Mouse (Mus musculus) lung, postnatal 0 days (tissue): Measurements from ENCODE around the gene Map4k2. TPM values are rescaled to one million over a fixed set of nuclear protein-coding genes. Genes with fewer than 3 reads are reported as not detected.
A peak's percentile ranks its signal among the peaks of the same experiment; 100 is the strongest.

ENCODE experiments used
- ATAC-seq: fragments of 200-750 bp; cut with Nextera tagmentation; 2 replicates; pipeline ENCODE4 v1.8.0; 2017; ENCODE audit warnings: moderate library complexity
- DNase-seq: peaks from one replicate; pipeline ENCODE4 v3.0.0-alpha.2; 2016; ENCODE audit warnings: low spot score
- H3K27ac ChIP-seq: fragments of 300-500 bp; sonication (generic); 2 replicates; pipeline ENCODE4 v1.5.1; 2014; ENCODE audit warnings: antibody characterized with exemption, mild to moderate bottlenecking, low read length, mixed read lengths
- H3K27me3 ChIP-seq: fragments of 300-500 bp; sonication (generic); replicated peaks from 2 replicates; pipeline ENCODE4 v1.6.1; 2014; ENCODE audit warnings: low read length, mixed read lengths; ENCODE audit not compliant: insufficient read depth
- H3K36me3 ChIP-seq: fragments of 300-500 bp; sonication (generic); 2 replicates; pipeline ENCODE4 v1.6.1; 2014; ENCODE audit warnings: low read length, mixed read lengths; ENCODE audit not compliant: insufficient read depth
- H3K4me1 ChIP-seq: fragments of 300-500 bp; sonication (generic); 2 replicates; pipeline ENCODE4 v1.6.1; 2014; ENCODE audit warnings: antibody characterized with exemption, low read depth, low read length, mixed read lengths; ENCODE audit not compliant: insufficient read depth
- H3K4me2 ChIP-seq: fragments of 300-500 bp; sonication (generic); replicated peaks from 2 replicates; pipeline ENCODE4 v1.6.1; 2014; ENCODE audit warnings: low read depth, mild to moderate bottlenecking, low read length, moderate library complexity, mixed read lengths
- H3K4me3 ChIP-seq: fragments of 300-500 bp; sonication (generic); 2 replicates; pipeline ENCODE4 v1.5.1; 2014; ENCODE audit warnings: low read depth, low read length
- H3K9ac ChIP-seq: fragments of 300-500 bp; sonication (generic); replicated peaks from 2 replicates; pipeline ENCODE4 v1.6.1; 2014; ENCODE audit warnings: low read depth, mild to moderate bottlenecking
- H3K9me3 ChIP-seq: fragments of 300-500 bp; sonication (generic); 2 replicates; pipeline ENCODE4 v1.6.1; 2016; ENCODE audit warnings: low read length, mixed read lengths
- CTCF ChIP-seq: IDR thresholded peaks from 2 replicates; pipeline ENCODE4 v1.5.1; 2016; ENCODE audit warnings: antibody characterized with exemption, mild to moderate bottlenecking
- EP300 ChIP-seq: IDR thresholded peaks from 2 replicates; pipeline ENCODE4 v1.6.1; 2016; ENCODE audit warnings: antibody characterized with exemption, mild to moderate bottlenecking, control low read depth
- WGBS: fragments of 180-500 bp; shearing (Covaris S2); extraction: QIAGEN DNeasy Blood & Tissue Kit; methylation state at CpG from one replicate; pipeline ENCODE4 v1.1.7; 2014; 5-methylcytosine and 5-hydroxymethylcytosine counted together
- polyA plus RNA-seq: library from polyadenylated mRNA; unstranded; fragments of >200 nt; fragmentation: Nextera tagmentation; extraction: Ambion mirVana; gene quantifications from 2 replicates; pipeline ENCODE4 v1.2.1, GENCODE M21; 2015

The Map4k2 gene
- polyA plus RNA-seq, 1 experiment from 2014 or later, result 22.5 TPM

- TF ChIP-seq EP300 (no peak), CTCF (no peak)
- WGBS, result 74% methylated on average over 10 of the region's 10 CpGs
- H3K27ac ChIP-seq, result no peak overlapping the region
- no peaks in the 10 kb centered on the region for H3K27me3 ChIP-seq
- peaks cover 21% of the 10 kb centered on the region; the same call in 1 of the 2 replicates for H3K36me3 ChIP-seq
- H3K4me1 ChIP-seq, result no peaks in the 10 kb centered on the region; the same call in 1 of the 2 replicates
- H3K9me3 ChIP-seq, result no peaks in the 10 kb centered on the region
- ATAC-seq, result no peak
- H3K4me2 ChIP-seq, result no peak overlapping the region
- DNase-seq, result no peak
- H3K4me3 ChIP-seq, result no peak overlapping the region
- no peak overlapping the region for H3K9ac ChIP-seq
Measured at GRCm38 (mm10) chr19:6346661-6347060, 5.7 kb downstream of the Map4k2 start.

GRCm38 (mm10) chr19:6347615-6348014 is 6.7 kb downstream of the Map4k2 start:
- DNase-seq (no peak), ATAC-seq (no peak)
- no peak for TF ChIP-seq EP300
- TF ChIP-seq CTCF, result no peak
- peaks cover 21% of the 10 kb centered on the region; the same call in 1 of the 2 replicates for H3K36me3 ChIP-seq
- no peaks in the 10 kb centered on the region for H3K9me3 ChIP-seq
- no peak overlapping the region for H3K4me3 ChIP-seq
- H3K27ac ChIP-seq, result no peak overlapping the region
- H3K4me1 ChIP-seq, result no peaks in the 10 kb centered on the region; the same call in 1 of the 2 replicates
- no peaks in the 10 kb centered on the region for H3K27me3 ChIP-seq
- H3K4me2 ChIP-seq, result no peak overlapping the region
- no peak overlapping the region for H3K9ac ChIP-seq
- 97% methylated on average over 4 of the region's 4 CpGs for WGBS

- Histone ChIP-seq H3K4me2 (no peak overlapping the region), H3K27me3 (no peaks in the 10 kb centered on the region), H3K27ac (no peak overlapping the region), H3K9me3 (no peaks in the 10 kb centered on the region), H3K36me3 (peaks cover 21% of the 10 kb centered on the region; the same call in 1 of the 2 replicates), H3K4me1 (no peaks in the 10 kb centered on the region; the same call in 1 of the 2 replicates), H3K9ac (no peak overlapping the region), H3K4me3 (no peak overlapping the region)
- ATAC-seq, result no peak
- WGBS, result 53% methylated on average over 9 of the region's 9 CpGs
- TF ChIP-seq CTCF, result no peak
- no peak for TF ChIP-seq EP300
- no peak for DNase-seq
Measured at GRCm38 (mm10) chr19:6348717-6349116, 7.8 kb downstream of the Map4k2 start.

- Histone ChIP-seq H3K4me3 (no peak overlapping the region), H3K36me3 (peaks cover 21% of the 10 kb centered on the region; the same call in 1 of the 2 replicates), H3K4me1 (no peaks in the 10 kb centered on the region; the same call in 1 of the 2 replicates), H3K9me3 (no peaks in the 10 kb centered on the region), H3K4me2 (no peak overlapping the region), H3K27ac (no peak overlapping the region), H3K27me3 (no peaks in the 10 kb centered on the region), H3K9ac (no peak overlapping the region)
- DNase-seq (no peak), ATAC-seq (peak; percentile 34; the same call in 1 of the 2 replicates)
- TF ChIP-seq EP300 (no peak), CTCF (no peak)
- 30% methylated on average over 14 of the region's 14 CpGs for WGBS
Measured at GRCm38 (mm10) chr19:6349215-6349983, 8.5 kb downstream of the Map4k2 start.

GRCm38 (mm10) chr19:6351431-6352106 is 10.6 kb downstream of the Map4k2 start:
- Histone ChIP-seq H3K27ac (no peak overlapping the region), H3K27me3 (no peaks in the 10 kb centered on the region), H3K4me1 (no peaks in the 10 kb centered on the region; the same call in 1 of the 2 replicates), H3K9ac (no peak overlapping the region), H3K4me3 (no peak overlapping the region), H3K36me3 (0 out of 2 replicates have a peak, but pooled peaks cover 6% of the 10 kb centered on the region), H3K4me2 (no peak overlapping the region), H3K9me3 (no peaks in the 10 kb centered on the region)
- no peak for ATAC-seq
- WGBS, result 66% methylated on average over 14 of the region's 14 CpGs
- TF ChIP-seq EP300 (no peak), CTCF (no peak)
- no peak for DNase-seq

GRCm38 (mm10) chr19:6352107-6352505 is 11.2 kb downstream of the Map4k2 start:
- TF ChIP-seq EP300, result no peak
- TF ChIP-seq CTCF, result no peak
- ATAC-seq, result no peak
- H3K4me3 ChIP-seq, result no peak overlapping the region
- H3K4me2 ChIP-seq, result no peak overlapping the region
- no peak overlapping the region for H3K9ac ChIP-seq
- H3K4me1 ChIP-seq, result no peaks in the 10 kb centered on the region; the same call in 1 of the 2 replicates
- no peaks in the 10 kb centered on the region for H3K27me3 ChIP-seq
- H3K9me3 ChIP-seq, result no peaks in the 10 kb centered on the region
- H3K36me3 ChIP-seq, result 0 out of 2 replicates have a peak, but pooled peaks cover 6% of the 10 kb centered on the region
- H3K27ac ChIP-seq, result no peak overlapping the region
- no peak for DNase-seq
- WGBS, result 71% methylated on average over 2 of the region's 2 CpGs
